Mouse (Mus musculus): ENCODE data around the gene Postn.

Gene Postn

DNA sequence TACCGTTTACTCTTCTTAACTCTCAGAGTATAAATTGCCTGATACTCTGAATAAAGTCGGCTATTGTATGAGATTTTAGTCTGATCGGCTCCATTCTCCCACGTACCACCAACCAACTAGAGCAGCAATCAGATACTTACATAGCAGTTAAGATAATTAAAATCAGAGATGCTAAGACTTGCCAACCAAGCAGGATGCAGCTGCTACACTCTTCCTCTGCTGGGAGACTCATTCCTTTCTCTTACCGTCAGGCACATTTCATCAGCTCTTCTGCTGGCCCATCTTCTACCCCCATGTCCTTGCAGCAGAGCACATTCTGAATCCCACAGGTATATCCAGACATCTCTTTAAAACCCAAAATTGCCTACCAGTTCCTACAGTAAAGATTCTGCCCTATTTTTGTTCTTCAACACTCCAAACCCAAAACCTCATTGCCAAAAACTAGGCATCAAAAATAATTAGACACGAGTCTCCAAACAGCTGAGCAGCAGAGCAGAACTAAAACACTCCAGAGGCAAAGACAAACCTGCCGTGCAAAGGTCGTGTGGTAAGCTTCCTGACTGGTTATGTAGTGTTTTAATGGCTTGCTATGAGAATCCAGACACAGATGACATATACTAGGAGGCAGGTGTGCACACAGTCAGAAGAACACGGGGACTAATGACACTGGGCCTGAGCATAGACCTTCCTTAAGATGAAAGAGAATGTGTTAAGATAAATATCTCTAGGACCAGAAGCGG lies 59.5 kb downstream of the Postn start:
- DNase-seq, result no peak

DNA sequence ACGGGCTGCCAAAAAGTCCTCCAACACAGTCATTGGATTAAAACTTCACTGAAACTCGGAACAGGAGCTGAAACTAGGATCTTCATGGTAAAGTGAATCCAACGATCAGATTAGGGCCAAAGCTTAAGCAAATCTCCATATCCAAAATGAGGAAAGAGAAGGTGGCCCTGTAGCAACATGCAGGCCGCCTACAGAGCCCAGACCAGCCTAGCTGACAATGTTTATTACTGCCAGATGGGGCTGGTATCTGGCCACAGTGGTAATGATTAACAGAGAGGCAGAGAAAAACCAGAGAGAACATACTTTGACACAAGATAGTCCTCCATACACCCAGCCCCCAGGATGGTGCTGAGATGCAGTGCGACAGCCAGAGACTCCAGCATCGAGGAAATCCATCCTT lies 60.1 kb downstream of the Postn start:
- DNase-seq, result no peak

DNA sequence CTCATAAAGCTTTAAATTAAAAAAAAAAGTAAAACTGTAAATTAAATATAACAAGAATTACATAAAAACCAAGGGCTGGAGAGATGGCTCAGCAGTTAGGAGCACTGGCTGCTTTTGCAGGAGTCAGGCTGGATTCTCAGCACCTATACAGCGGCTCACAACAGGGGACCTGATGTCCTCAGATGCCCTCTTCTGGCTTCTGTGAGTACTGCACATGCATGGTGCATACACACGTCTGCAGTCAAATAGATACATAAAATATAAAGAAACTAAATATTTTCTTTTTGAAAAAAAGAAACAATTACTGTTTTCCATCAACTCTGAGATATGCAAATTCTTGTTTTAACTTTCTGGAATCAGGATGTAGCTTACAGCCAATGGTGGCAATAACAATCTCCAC lies 60.8 kb downstream of the Postn start:
- DNase-seq, result no peak

DNA sequence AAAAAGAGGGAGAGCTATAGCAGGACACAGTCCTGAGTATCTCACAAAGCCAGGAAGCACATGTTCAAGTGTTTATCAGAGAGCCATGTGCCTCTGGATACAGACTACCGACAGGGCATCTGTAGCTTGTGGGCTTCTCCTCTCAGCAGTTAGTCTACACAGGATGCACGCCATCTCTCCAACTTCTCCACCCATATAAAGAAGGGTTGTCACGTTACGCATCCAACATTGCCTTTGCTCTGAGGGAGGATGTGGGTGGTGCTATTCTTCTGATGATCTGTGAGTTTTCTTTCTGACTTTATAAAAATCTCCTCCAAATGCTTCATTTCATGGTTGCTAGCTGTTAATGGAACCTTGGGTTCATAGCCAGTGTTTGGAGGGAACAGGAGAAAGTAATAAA lies 63.2 kb downstream of the Postn start:
- no peak for DNase-seq

DNA sequence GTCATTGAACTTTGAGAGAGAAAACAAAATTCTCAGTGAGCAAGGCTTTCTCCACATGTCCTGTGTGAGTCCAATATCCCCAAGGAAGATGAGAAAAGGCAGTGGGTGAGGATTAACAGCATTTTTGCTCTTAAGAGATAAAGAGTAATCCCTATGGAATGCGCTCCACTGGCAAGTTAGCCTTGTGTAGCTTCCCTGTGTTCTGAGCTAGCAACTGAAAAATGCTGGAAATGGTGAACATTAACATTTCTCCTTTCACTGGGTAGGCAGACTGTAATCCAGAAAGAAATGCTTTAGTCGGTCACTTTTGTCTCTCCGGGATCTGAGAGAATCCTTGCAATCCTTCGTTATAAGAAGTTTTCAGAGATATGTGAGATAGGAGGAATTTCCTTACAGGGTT lies 70.8 kb downstream of the Postn start:
- DNase-seq, result no peak

DNA sequence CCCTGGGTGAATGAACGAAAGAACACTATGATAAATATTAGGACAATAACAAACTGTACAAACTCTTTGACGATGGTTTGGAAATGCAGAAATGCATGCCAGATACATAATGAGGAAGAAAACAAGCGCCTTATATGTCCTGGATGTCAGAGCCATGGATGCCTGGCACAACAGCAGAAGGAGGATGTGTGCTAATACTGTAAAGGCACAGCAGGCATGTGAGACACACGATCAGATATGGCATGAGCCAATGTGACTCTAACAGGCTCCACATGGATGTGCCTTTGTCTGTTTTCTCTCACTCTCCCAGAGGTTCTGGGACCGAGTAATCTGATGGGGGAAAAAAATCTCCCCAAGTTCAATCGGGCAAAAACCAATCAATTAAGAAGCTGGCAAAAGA lies 71.3 kb downstream of the Postn start:
- no peak for DNase-seq

DNA sequence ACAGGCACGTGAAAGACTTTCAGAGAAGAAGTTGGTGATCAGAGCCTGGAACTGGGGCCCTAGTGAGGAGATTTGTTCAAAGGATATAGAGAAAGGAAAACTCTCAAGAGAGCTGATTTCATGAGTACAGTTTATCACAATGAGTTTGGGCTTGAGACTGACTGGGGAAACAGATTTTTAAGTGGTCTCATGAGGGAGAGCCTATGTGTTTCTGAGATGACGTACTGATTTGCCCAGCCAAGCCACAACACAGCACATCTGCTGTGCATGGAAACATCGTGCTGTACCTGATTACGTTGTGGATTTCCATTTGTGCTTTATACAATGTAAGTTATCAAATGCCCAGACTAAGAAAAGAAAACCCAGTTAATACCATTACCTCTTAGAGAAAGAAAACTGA lies 71.7 kb downstream of the Postn start:
- no peak for DNase-seq

DNA sequence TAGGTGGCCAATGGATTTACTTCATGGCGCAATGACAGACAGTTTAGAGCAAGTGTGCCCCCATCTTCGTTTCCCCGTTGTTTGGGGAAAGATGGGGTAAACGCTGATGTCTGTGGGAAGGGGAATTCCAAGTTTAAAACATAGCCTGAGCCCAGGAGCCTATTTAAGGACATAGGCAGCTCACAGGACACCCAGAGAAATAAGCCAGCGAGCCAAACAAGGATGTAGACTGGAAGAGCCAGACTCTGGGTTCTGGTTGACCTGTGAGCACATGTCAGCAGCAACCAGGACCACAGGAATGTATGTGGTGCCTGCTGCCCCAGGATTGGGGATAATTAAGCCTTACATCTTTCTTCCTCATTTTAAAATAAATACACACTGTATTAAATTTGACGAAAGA lies 73.7 kb downstream of the Postn start:
- DNase-seq, result no peak

DNA sequence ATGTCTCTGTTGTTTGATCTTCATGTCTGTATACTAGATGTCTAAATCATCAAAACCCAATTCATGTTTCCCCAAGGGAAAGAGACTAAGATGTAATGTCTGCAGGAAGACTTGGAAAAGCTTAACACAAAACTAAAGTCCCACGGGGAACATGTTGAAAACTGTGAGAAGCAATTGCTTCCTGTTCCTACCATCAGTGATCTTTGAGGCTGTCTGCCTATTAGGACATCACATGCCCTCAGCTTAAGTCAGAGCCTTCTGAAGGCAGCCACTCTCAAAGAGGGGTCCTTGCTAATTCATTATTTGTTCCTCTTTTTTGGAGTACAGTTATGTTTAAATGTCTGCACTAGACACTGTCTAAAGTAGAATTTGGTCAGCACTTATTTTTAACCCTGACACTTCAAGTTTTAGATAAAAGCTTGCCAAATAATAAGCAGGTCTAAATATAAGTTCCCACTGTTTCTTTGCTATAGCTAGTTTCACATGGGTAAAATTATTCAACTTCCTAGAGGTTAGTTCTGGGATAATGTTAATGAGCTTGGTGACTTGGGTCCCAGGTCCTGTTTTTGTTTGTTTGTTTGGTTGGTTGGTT lies 75.6 kb downstream of the Postn start:
- no peak for DNase-seq
